Mouse (Mus musculus) frontal cortex, postnatal 14 days (tissue): Measurements from ENCODE around the gene Dhfr.
"Not testable (repeated sequence)": the region's sequence is repeated elsewhere in the genome, so short reads cannot be mapped to it uniquely, and the experiment has no call there.

Experiments
- DNase-seq, 2 experiments: peaks; one replicate each; pipeline ENCODE4 v3.0.0; 2022; ENCODE audit warnings: low spot score in 2 of 2

Gene Dhfr

GRCm38 (mm10) chr13:92354456-92355271 is at the start of gene Dhfr, which contains the start of gene Msh3:
TSS of gene Dhfr (plus strand) at chr13:92354726.
TSS of gene Msh3 (minus strand) at chr13:92355003.
- peak; percentile 94 to 96 for DNase-seq

- DNase-seq = no peak
Measured at GRCm38 (mm10) chr13:92305680-92306079, 48.8 kb upstream of the Dhfr start, which contains the start of gene Gm20379. TSS of gene Gm20379 (plus strand) at chr13:92305980.

DNA sequence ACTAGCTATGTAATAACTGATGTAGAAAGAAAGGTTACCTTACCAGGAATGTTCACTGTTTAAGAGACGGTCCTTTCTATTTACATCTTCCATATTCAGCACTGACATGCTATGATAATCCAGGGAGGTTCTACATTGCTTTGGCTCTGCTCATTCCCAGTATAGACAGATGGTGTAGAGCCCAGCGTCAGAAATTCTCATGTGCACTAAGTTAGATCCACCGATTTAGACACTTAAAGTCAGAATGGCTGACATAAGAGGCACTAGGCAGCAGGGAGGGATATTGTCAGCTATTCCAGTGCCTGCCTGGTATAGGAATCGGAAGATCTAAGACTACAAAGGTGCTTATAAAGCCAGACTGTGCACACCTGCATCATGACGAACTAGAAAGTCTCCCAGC is 39.9 kb upstream of the Dhfr start:
- DNase-seq = no peak

- DNase-seq = no peak
Measured at GRCm38 (mm10) chr13:92320770-92321169, 33.8 kb upstream of the Dhfr start.

- no peak for DNase-seq
Measured at GRCm38 (mm10) chr13:92326030-92326429, 28.5 kb upstream of the Dhfr start.

DNA sequence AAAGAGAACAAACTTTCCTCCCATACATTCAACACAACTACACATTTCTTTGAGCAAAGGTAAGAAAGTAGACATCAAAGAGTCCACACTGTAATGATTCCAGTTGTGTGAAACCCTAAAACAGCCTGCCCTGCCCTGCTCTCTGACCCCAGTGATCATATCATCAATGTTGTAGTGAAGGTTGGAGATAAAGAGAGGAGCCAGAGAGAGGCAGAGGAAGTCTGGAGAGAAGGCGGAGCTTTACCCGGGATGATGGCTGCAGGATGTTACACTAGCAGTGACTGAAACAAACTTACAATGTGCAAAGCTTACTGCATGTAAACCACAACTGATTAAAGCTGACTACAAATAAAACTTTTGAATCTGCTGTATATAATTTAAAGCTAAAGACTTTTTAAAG is 26.5 kb upstream of the Dhfr start:
- no peak for DNase-seq

GRCm38 (mm10) chr13:92330621-92331020 is 23.9 kb upstream of the Dhfr start:
- DNase-seq = no peak

- DNase-seq = no peak
Measured at GRCm38 (mm10) chr13:92332103-92332879, 22.2 kb upstream of the Dhfr start.

DNA sequence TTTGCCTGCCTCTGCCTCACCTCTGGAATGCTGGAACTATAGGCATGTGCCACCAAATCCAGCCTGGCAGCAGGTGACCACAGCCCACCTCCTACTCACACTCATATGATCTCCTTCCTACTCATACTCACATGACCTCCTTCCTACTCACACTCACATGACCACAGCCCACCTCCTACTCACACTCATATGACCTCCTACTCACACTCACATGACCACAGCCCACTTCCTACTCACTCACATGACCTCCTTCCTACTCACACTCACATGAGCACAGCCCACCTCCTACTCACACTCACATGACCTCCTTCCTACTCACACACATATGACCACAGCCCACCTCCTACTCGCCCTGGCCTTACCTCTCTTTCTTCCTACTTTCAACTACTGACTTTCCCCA is 17.7 kb upstream of the Dhfr start:
- no peak for DNase-seq

DNA sequence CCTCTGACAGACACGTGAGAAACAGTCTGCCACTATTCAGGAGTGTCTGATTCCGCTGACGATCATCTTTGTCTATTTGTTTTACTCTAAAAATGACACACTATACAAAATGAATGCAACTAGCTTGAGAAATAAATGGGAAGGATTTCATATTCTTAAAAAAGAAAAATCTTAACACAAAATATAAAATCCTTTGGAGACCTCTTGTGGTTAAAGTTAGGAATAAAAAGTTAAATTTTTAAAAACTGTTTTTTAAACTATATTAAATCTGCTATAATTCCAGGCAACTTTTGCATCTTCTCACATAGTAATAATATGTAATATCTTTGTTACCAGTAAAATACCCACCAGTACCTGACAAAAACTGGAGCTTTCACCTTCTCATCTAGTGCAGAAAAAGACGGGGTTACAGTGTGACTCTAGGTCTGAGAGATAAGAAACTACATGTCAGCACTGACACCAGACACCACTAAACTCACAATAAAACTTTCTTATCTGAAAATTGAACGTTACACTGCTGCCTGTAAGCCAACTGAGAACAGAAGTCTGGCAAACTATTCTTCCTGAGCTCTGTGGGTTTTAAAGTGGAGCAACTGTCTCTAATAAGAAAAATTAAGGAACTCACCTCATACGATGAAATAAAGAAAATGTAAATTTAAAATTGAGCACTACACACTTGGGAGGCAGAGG is 16.6 kb upstream of the Dhfr start:
- no peak for DNase-seq

DNA sequence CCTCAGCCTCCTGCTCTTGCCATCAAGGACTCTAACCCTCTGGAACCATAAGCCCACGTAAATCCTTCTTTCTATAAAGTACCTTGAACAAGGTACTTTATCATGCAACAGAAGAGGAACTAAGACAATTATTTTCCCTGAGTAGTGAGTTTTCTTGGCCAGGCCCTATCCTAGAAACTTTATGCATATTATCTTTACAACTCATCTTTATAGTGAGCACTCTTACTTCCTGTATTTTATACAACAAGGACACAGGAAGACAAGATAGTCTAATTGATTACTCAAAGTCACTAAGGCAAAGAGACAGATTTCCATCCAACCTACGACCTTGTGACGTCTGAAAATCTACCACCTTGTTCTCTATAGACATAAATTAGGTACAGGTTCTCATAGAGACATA is 14.7 kb upstream of the Dhfr start:
- no peak for DNase-seq

DNA sequence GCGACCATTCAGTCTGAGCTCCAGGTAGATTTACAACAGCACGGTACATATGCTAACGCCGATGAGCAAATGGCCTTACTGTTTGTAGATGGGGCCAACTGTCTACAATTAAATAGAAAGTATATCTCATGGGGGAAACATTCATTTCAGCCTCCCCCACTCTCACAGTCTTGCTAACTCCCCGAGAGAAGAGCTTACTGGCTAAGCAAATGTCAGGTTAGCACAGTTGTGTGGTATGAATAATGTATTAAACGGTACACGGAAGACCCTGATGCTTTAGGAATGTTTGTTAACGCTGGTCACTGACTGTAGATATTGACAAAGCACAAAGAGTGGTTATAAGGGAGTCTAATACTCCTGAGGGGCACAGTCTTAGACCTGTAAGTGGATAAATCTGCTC is 10.5 kb upstream of the Dhfr start:
- no peak for DNase-seq

- no peak for DNase-seq
Measured at GRCm38 (mm10) chr13:92346338-92346737, 8.2 kb upstream of the Dhfr start.

- no peak for DNase-seq
Measured at GRCm38 (mm10) chr13:92351100-92351499, 3.4 kb upstream of the Dhfr start.

- DNase-seq = no peak
Measured at GRCm38 (mm10) chr13:92353956-92354355, 570 bp upstream of the Dhfr start.

DNA sequence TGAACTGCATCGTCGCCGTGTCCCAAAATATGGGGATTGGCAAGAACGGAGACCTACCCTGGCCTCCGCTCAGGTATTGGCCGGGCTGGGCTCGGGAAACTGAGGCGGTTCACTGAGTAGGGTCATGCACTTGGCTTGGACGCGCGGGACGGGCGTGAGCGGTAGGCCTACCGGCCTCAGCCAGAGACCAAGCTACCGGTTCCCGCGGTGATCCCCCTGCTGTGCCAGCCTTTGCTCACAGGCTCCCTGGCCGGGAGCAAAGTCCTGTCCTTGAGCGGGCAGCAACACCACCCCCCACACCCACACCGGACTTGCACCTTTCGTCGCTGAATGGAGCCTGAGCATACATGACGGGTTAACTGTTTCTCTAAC is 732 bp downstream of the Dhfr start:
- no peak for DNase-seq

DNA sequence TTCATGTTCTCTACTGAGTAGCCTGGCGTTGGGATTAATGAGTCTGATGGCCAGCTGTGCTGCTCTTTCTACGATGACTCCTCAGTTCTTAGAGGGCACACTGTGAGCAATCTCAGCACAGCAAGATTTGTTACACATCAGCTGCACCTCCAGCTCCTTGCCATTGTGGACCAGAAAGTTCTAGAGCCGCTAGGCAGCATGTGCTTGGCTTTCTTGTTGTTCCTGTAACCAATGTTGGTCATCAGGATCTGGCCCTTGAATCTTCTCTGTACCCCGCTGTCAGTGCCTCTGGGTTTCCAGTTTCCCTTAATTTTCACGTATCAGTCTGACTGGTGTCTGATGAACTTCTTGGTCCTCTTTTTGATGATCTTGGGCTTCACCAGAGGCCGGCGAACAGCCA is 1.9 kb downstream of the Dhfr start:
- DNase-seq = no peak

DNA sequence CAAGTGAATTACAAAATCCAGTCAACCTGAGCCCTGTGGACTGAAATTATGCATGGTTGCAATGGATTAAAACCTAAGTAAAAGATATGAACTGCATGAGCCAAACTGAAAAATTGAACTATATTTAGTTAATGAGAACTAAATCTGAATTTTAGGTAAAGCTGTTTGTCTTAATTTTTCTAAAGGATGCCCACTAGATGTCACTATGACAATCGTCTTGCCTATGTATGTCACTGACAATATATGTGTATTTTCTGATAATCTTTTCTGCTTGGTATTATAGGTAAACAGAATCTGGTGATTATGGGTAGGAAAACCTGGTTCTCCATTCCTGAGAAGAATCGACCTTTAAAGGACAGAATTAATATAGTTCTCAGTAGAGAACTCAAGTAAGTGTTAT is 3.1 kb downstream of the Dhfr start:
- no peak for DNase-seq

DNA sequence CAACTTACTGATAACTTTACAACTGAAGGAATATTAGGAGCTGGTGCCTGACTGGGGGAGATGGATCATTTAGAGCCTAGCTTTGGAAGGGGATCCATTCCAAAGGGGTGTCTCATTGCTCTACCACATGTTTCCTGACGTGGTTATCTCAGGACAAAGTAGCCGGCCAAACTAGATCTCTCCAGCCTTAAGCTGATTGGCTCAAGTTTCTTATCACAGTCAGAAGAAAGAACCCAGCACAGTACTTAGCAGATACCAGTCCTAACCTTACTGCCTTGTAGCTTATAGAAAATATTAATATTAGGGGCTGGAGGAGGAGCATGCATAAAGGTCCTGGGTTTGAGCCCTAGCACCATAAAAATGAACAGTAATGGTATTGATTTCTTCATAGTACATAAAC is 7.1 kb downstream of the Dhfr start:
- no peak for DNase-seq

- DNase-seq = no peak
Measured at GRCm38 (mm10) chr13:92365312-92365711, 10.8 kb downstream of the Dhfr start.

GRCm38 (mm10) chr13:92370811-92371210 is 16.3 kb downstream of the Dhfr start:
- DNase-seq = no peak

DNA sequence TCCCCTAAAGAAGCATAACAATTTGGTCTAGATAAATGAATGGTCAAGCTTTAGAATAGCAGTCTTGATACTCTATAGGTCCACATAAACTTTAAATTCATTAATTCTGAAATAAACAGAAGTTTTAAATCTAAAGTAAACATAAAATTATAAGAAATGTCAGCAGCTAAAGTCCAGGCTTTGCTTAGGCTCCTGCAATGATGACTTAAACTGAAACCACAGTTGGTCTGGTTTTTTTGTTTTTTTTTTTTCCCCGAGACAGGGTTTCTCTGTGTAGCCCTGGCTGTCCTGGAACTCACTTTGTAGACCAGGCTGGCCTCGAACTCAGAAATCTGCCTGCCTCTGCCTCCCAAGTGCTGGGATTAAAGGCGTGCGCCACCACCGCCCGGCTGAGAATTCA is 16.9 kb downstream of the Dhfr start:
- DNase-seq = not testable (repeated sequence)
